Mouse (Mus musculus) neural tube, embryonic 11.5 days (tissue): ENCODE measurements around the gene Mmp9. TPM values are rescaled to one million over a fixed set of nuclear protein-coding genes. Genes with fewer than 3 reads are reported as not detected.

ENCODE experiments used
- ATAC-seq: fragments of 200-750 bp; cut with Nextera tagmentation; 2 replicates; pipeline ENCODE4 v1.8.0; 2017; ENCODE audit warnings: moderate number of reproducible peaks, mild to moderate bottlenecking, moderate TSS enrichment, moderate library complexity; ENCODE audit not compliant: insufficient read depth, low FRiP score, low TSS enrichment
- DNase-seq: peaks from one replicate; pipeline ENCODE4 v3.0.0-alpha.2; 2015; ENCODE audit warnings: low spot score
- H3K27ac ChIP-seq: fragments of 300-500 bp; sonication (generic); 2 replicates; pipeline ENCODE4 v1.5.1; 2014; ENCODE audit warnings: low read depth, mild to moderate bottlenecking, low read length
- H3K27me3 ChIP-seq: fragments of 300-500 bp; sonication (generic); 2 replicates; pipeline ENCODE4 v1.6.1; 2014; ENCODE audit warnings: mild to moderate bottlenecking, low read length, mixed read lengths; ENCODE audit not compliant: control insufficient read depth, insufficient read depth
- H3K36me3 ChIP-seq: fragments of 300-500 bp; sonication (generic); 2 replicates; pipeline ENCODE4 v1.6.1; 2014; ENCODE audit warnings: mild to moderate bottlenecking, low read length, moderate library complexity, mixed read lengths; ENCODE audit not compliant: control insufficient read depth, insufficient read depth
- H3K4me1 ChIP-seq: fragments of 300-500 bp; sonication (generic); 2 replicates; pipeline ENCODE4 v1.6.1; 2014; ENCODE audit warnings: low read length, mixed read lengths; ENCODE audit not compliant: control insufficient read depth, insufficient read depth
- H3K4me2 ChIP-seq: fragments of 300-500 bp; sonication (generic); 2 replicates; pipeline ENCODE4 v1.6.1; 2014; ENCODE audit warnings: low read depth, mild to moderate bottlenecking, moderate library complexity
- H3K4me3 ChIP-seq: fragments of 300-500 bp; sonication (generic); 2 replicates; pipeline ENCODE4 v1.5.1; 2014; ENCODE audit warnings: low read depth, low read length
- H3K9ac ChIP-seq: fragments of 300-500 bp; sonication (generic); 2 replicates; pipeline ENCODE4 v1.6.1; 2014; ENCODE audit warnings: mild to moderate bottlenecking, low read length
- H3K9me3 ChIP-seq: fragments of 300-500 bp; sonication (generic); 2 replicates; pipeline ENCODE4 v1.6.1; 2016; ENCODE audit warnings: low read length; ENCODE audit not compliant: control insufficient read depth
- WGBS: fragments of 180-500 bp; shearing (Covaris S2); extraction: QIAGEN DNeasy Blood & Tissue Kit; methylation state at CpG from one replicate; pipeline ENCODE4 v1.1.7; 2014; 5-methylcytosine and 5-hydroxymethylcytosine counted together
- polyA plus RNA-seq: library from polyadenylated mRNA; unstranded; fragments of >200 nt; fragmentation: Nextera tagmentation; extraction: Ambion mirVana; gene quantifications from 2 replicates; pipeline ENCODE4 v1.2.1, GENCODE M21; 2014

Mmp9 gene
- polyA plus RNA-seq, result 1.2 and 2.1 TPM in 2 replicates

- H3K4me2 ChIP-seq, result no peak within 1 kb of the TSS
- H3K36me3 ChIP-seq, result no peaks in the 10 kb centered on the region
- peaks cover 19% of the 10 kb centered on the region for H3K4me1 ChIP-seq
- peaks cover 19% of the 10 kb centered on the region for H3K27me3 ChIP-seq
- no peak within 1 kb of the TSS for H3K9ac ChIP-seq
- no peak for DNase-seq
- 22% methylated on average over 10 of the region's 10 CpGs for WGBS
- H3K4me3 ChIP-seq, result no peak within 1 kb of the TSS
- no peaks in the 10 kb centered on the region for H3K9me3 ChIP-seq
- ATAC-seq, result no peak
- H3K27ac ChIP-seq, result no peak within 1 kb of the TSS
Observed at GRCm38 (mm10) chr2:164940140-164940830, at the start of gene Mmp9. Gene Mmp9, plus strand, starts transcription at chr2:164940780.

GRCm38 (mm10) chr2:164891056-164891834 is 49.3 kb upstream of the Mmp9 start:
- no peaks in the 10 kb centered on the region for H3K4me1 ChIP-seq
- ATAC-seq (no peak), DNase-seq (no peak)
- H3K9ac ChIP-seq, result no peak overlapping the region
- no peak overlapping the region for H3K27ac ChIP-seq
- no peaks in the 10 kb centered on the region for H3K9me3 ChIP-seq
- peaks cover 65% of the 10 kb centered on the region for H3K36me3 ChIP-seq
- H3K4me2 ChIP-seq, result no peak overlapping the region
- H3K4me3 ChIP-seq, result no peak overlapping the region
- H3K27me3 ChIP-seq, result no peaks in the 10 kb centered on the region
- 87% methylated on average over 12 of the region's 13 CpGs for WGBS

- Histone ChIP-seq H3K27ac (no peak overlapping the region), H3K9me3 (no peaks in the 10 kb centered on the region), H3K36me3 (peaks cover 60% of the 10 kb centered on the region), H3K4me1 (no peaks in the 10 kb centered on the region), H3K4me2 (no peak overlapping the region), H3K9ac (no peak overlapping the region), H3K4me3 (no peak overlapping the region), H3K27me3 (no peaks in the 10 kb centered on the region)
- WGBS, result 86% methylated on average over 15 of the region's 15 CpGs
- no peak for ATAC-seq
- DNase-seq, result no peak
Observed at GRCm38 (mm10) chr2:164891908-164892695, 48.5 kb upstream of the Mmp9 start.

- no peaks in the 10 kb centered on the region for H3K27me3 ChIP-seq
- no peaks in the 10 kb centered on the region for H3K4me1 ChIP-seq
- H3K9me3 ChIP-seq, result no peaks in the 10 kb centered on the region
- peaks cover 58% of the 10 kb centered on the region for H3K36me3 ChIP-seq
- H3K4me3 ChIP-seq, result no peak overlapping the region
- WGBS, result 95% methylated on average over 6 of the region's 6 CpGs
- no peak for ATAC-seq
- no peak for DNase-seq
- H3K9ac ChIP-seq, result no peak overlapping the region
- no peak overlapping the region for H3K27ac ChIP-seq
- no peak overlapping the region for H3K4me2 ChIP-seq
Observed at GRCm38 (mm10) chr2:164892696-164893216, 47.8 kb upstream of the Mmp9 start.

- Histone ChIP-seq H3K4me3 (no peak overlapping the region), H3K9ac (no peak overlapping the region), H3K27ac (no peak overlapping the region), H3K9me3 (no peaks in the 10 kb centered on the region), H3K27me3 (no peaks in the 10 kb centered on the region), H3K4me2 (no peak overlapping the region), H3K36me3 (peaks cover 61% of the 10 kb centered on the region), H3K4me1 (no peaks in the 10 kb centered on the region)
- DNase-seq, result no peak
- WGBS, result 79% methylated on average over 5 of the region's 5 CpGs
- no peak for ATAC-seq
Observed at GRCm38 (mm10) chr2:164894048-164894447, 46.5 kb upstream of the Mmp9 start.

- 80% methylated on average over 1 of the region's 1 CpGs for WGBS
- no peaks in the 10 kb centered on the region for H3K27me3 ChIP-seq
- no peak overlapping the region for H3K4me2 ChIP-seq
- H3K4me1 ChIP-seq, result no peaks in the 10 kb centered on the region
- DNase-seq (no peak), ATAC-seq (no peak)
- H3K9ac ChIP-seq, result no peak overlapping the region
- H3K9me3 ChIP-seq, result no peaks in the 10 kb centered on the region
- H3K4me3 ChIP-seq, result no peak overlapping the region
- H3K27ac ChIP-seq, result no peak overlapping the region
- H3K36me3 ChIP-seq, result peaks cover 62% of the 10 kb centered on the region
Observed at GRCm38 (mm10) chr2:164894644-164895043, 45.9 kb upstream of the Mmp9 start.

- Histone ChIP-seq H3K4me3 (no peak overlapping the region), H3K36me3 (peaks cover 58% of the 10 kb centered on the region), H3K27ac (no peak overlapping the region), H3K9me3 (no peaks in the 10 kb centered on the region), H3K27me3 (no peaks in the 10 kb centered on the region), H3K4me1 (no peaks in the 10 kb centered on the region), H3K4me2 (no peak overlapping the region), H3K9ac (no peak overlapping the region)
- DNase-seq, result no peak
- no peak for ATAC-seq
- 96% methylated on average over 6 of the region's 6 CpGs for WGBS
Observed at GRCm38 (mm10) chr2:164895885-164896284, 44.7 kb upstream of the Mmp9 start.

- H3K4me2 ChIP-seq, result no peak overlapping the region
- H3K4me3 ChIP-seq, result no peak overlapping the region
- H3K27ac ChIP-seq, result no peak overlapping the region
- peaks cover 51% of the 10 kb centered on the region for H3K36me3 ChIP-seq
- no peak for ATAC-seq
- H3K4me1 ChIP-seq, result no peaks in the 10 kb centered on the region
- DNase-seq, result no peak
- 93% methylated on average over 7 of the region's 7 CpGs for WGBS
- no peaks in the 10 kb centered on the region for H3K27me3 ChIP-seq
- H3K9ac ChIP-seq, result no peak overlapping the region
- no peaks in the 10 kb centered on the region for H3K9me3 ChIP-seq
Observed at GRCm38 (mm10) chr2:164898008-164898407, 42.6 kb upstream of the Mmp9 start.
